Mouse (Mus musculus): ENCODE data around the gene Nkx6-1.

Nkx6-1 gene

GRCm38 (mm10) chr5:101659411-101659971 lies 5.3 kb downstream of the Nkx6-1 start:
- DNase-seq (ENCODE audit: low read depth, low spot score): no peak

GRCm38 (mm10) chr5:101658984-101659290 lies 5.9 kb downstream of the Nkx6-1 start:
- DNase-seq (ENCODE audit: low read depth, low spot score): no peak

GRCm38 (mm10) chr5:101658188-101658983 lies 6.4 kb downstream of the Nkx6-1 start:
- DNase-seq (ENCODE audit: low read depth, low spot score): no peak

GRCm38 (mm10) chr5:101657698-101658097 lies 7.1 kb downstream of the Nkx6-1 start:
- no peak for DNase-seq (ENCODE audit: low read depth, low spot score)

- DNase-seq (ENCODE audit: low read depth, low spot score): no peak
Measured at GRCm38 (mm10) chr5:101656107-101656506, 8.7 kb downstream of the Nkx6-1 start.

- DNase-seq (ENCODE audit: low read depth, low spot score): no peak
Measured at GRCm38 (mm10) chr5:101655418-101655817, 9.4 kb downstream of the Nkx6-1 start.

GRCm38 (mm10) chr5:101647726-101648686 lies 16.8 kb downstream of the Nkx6-1 start:
- DNase-seq (ENCODE audit: low read depth, low spot score): no peak

GRCm38 (mm10) chr5:101646961-101647575 lies 17.7 kb downstream of the Nkx6-1 start:
- no peak for DNase-seq (ENCODE audit: low read depth, low spot score)

GRCm38 (mm10) chr5:101645071-101645470 lies 19.7 kb downstream of the Nkx6-1 start:
- DNase-seq (ENCODE audit: low read depth, low spot score): no peak

- no peak for DNase-seq (ENCODE audit: low read depth, low spot score)
Measured at GRCm38 (mm10) chr5:101638101-101638500, 26.7 kb downstream of the Nkx6-1 start.
